In genomic region chr3:127225799-127226730, GRCm38 (mm10) we compare ENCODE assay signal across 8 mouse cellular contexts.
DNase-seq lines count a peak whose midpoint lies in the region; ATAC-seq and TF ChIP-seq lines count a peak whose summit lies in the region.

No protein-coding gene starts in this region.

- no peak for DNase-seq in heart, adult 18-20 months
- peak; percentile 71 to 73 for DNase-seq in cerebellum, postnatal 36 days
- peak; percentile 42 to 71 for DNase-seq in layer of hippocampus, adult 18-20 months (ENCODE audit: low spot score in 2 of 2)
- peak; percentile 53 for DNase-seq in lung, embryonic 14.5 days
- peak; percentile 77 for DNase-seq in right cerebral cortex, adult 18-20 months
- DNase-seq in thymus, postnatal 0 days (ENCODE audit: low spot score): no peak

- H3K27me3 ChIP-seq in heart, embryonic 12.5 days (replicated peaks): no peaks in the 10 kb centered on the region
- H3K27me3 ChIP-seq in heart, embryonic 16.5 days (ENCODE audit: control insufficient read depth, insufficient read depth, low read length): no peaks in the 10 kb centered on the region
- no peaks in the 10 kb centered on the region for H3K27me3 ChIP-seq in lung, embryonic 14.5 days (ENCODE audit: insufficient read depth, low read length)

- peak overlapping the region; percentile 83 for H3K4me2 ChIP-seq in heart, embryonic 12.5 days
- H3K4me2 ChIP-seq in heart, embryonic 16.5 days (ENCODE audit: low read depth, low read length): peak overlapping the region; percentile 86
- peak overlapping the region; percentile 67 for H3K4me2 ChIP-seq in lung, embryonic 14.5 days

- H3K4me3 ChIP-seq in heart, embryonic 12.5 days: peak overlapping the region; percentile 39
- peak overlapping the region; percentile 47 for H3K4me3 ChIP-seq in heart, embryonic 16.5 days (ENCODE audit: low read length)
- H3K4me3 ChIP-seq in lung, embryonic 14.5 days (ENCODE audit: low read depth, low read length): peak overlapping the region; percentile 28

- no peak overlapping the region for H3K27ac ChIP-seq in heart, embryonic 12.5 days (ENCODE audit: poor library complexity, severe bottlenecking)
- H3K27ac ChIP-seq in heart, embryonic 16.5 days (ENCODE audit: low read length): no peak overlapping the region
- no peak overlapping the region for H3K27ac ChIP-seq in lung, embryonic 14.5 days (ENCODE audit: low read depth)

- no peaks in the 10 kb centered on the region for H3K9me3 ChIP-seq in heart, embryonic 12.5 days (replicated peaks)
- no peaks in the 10 kb centered on the region for H3K9me3 ChIP-seq in heart, embryonic 16.5 days (replicated peaks; ENCODE audit: control insufficient read depth, low read length)
- H3K9me3 ChIP-seq in lung, embryonic 14.5 days (ENCODE audit: low read depth, low read length): no peaks in the 10 kb centered on the region

- H3K36me3 ChIP-seq in heart, embryonic 12.5 days: no peaks in the 10 kb centered on the region
- H3K36me3 ChIP-seq in heart, embryonic 16.5 days (ENCODE audit: control insufficient read depth, insufficient read depth): no peaks in the 10 kb centered on the region
- no peaks in the 10 kb centered on the region for H3K36me3 ChIP-seq in lung, embryonic 14.5 days (ENCODE audit: insufficient read depth)

- no peak for ATAC-seq in heart, embryonic 12.5 days (ENCODE audit: insufficient number of reproducible peaks, low FRiP score)
- no peak; the same call in 1 of the 2 replicates for ATAC-seq in heart, embryonic 16.5 days (replicated peaks; ENCODE audit: extremely low read depth, insufficient read depth, low FRiP score)
- peak; percentile 77 for ATAC-seq in lung, embryonic 14.5 days (ENCODE audit: insufficient read depth)

- WGBS in heart, embryonic 12.5 days: 6% methylated on average over 26 of the region's 26 CpGs
- 5% methylated on average over 26 of the region's 26 CpGs for WGBS in heart, embryonic 16.5 days
- 4% methylated on average over 26 of the region's 26 CpGs for WGBS in lung, embryonic 14.5 days

- H3K4me1 ChIP-seq in heart, embryonic 12.5 days (replicated peaks): peaks cover 9% of the 10 kb centered on the region
- H3K4me1 ChIP-seq in heart, embryonic 16.5 days (ENCODE audit: control insufficient read depth, insufficient read depth, low read length): peaks cover 13% of the 10 kb centered on the region
- peaks cover 5% of the 10 kb centered on the region; the same call in 1 of the 2 replicates for H3K4me1 ChIP-seq in lung, embryonic 14.5 days (ENCODE audit: insufficient read depth)

- H3K9ac ChIP-seq in heart, embryonic 12.5 days: peak overlapping the region; percentile 27; the same call in 1 of the 2 replicates
- peak overlapping the region; percentile 12; the same call in 1 of the 2 replicates for H3K9ac ChIP-seq in heart, embryonic 16.5 days (ENCODE audit: low read length)
- peak overlapping the region; percentile 17; the same call in 1 of the 2 replicates for H3K9ac ChIP-seq in lung, embryonic 14.5 days

- no peak for TF ChIP-seq CTCF in lung, embryonic 14.5 days (IDR thresholded peaks at IDR 0.05; ENCODE audit: low read depth)

Comparison
In these comparisons a context has a peak if more than half of its experiments do, and no peak if none do; other contexts are left out.
1. DNase-seq: peak in cerebellum, postnatal 36 days (2 of 2), layer of hippocampus, adult 18-20 months (2 of 2), lung, embryonic 14.5 days (single experiment) and right cerebral cortex, adult 18-20 months (single experiment); none in heart, adult 18-20 months (0 of 2) and thymus, postnatal 0 days (single experiment).
2. Peak in every context shown above with its lines, with median percentiles within 50 percentile points of each other: H3K4me2 ChIP-seq, H3K4me3 ChIP-seq and H3K9ac ChIP-seq.